Mouse (Mus musculus) stomach, postnatal 0 days (tissue): ENCODE measurements around the gene Ppfibp1.

Experiments
- CTCF ChIP-seq: IDR thresholded peaks from 2 replicates; pipeline ENCODE4 v1.5.1; 2016; ENCODE audit warnings: antibody characterized with exemption, low read depth, mild to moderate bottlenecking, moderate library complexity
- EP300 ChIP-seq: optimal IDR thresholded peaks from 2 replicates; pipeline ENCODE3; 2016; ENCODE audit warnings: antibody characterized with exemption

DNA sequence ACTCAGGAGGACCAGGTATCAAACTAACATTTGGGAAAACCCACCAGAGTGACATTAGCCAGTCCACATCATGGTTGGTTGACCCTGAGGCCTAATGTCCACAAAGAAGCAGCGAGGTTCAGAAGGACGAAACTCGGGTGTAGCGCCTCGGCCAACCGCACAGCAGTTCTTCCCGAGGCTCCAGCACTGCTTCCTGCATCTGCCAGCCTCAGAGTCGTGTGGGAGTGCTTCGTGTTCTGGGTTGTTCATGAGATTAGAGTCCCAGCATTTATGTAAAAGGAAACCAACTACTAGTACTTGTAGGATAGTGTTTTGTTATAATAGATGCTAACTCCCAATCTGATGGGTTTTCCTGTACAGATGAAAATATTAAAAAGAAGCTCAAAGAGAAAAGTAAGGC is 111.0 kb downstream of the Ppfibp1 start:
- TF ChIP-seq CTCF: no peak
- TF ChIP-seq EP300: no peak
